Mouse (Mus musculus) cortical plate, adult 2 months (tissue): ENCODE results near the gene Tmem164. TPM values are rescaled to one million over a fixed set of nuclear protein-coding genes. Genes with fewer than 3 reads are reported as not detected.
"Not testable (repeated sequence)": the region's sequence is repeated elsewhere in the genome, so short reads cannot be mapped to it uniquely, and the experiment has no call there.

Experiments
- H3K27ac ChIP-seq: fragments of 200-500 bp; 2 replicates; pipeline ENCODE4 v1.5.1; 2012; ENCODE audit warnings: low read length, control low read depth, inconsistent platforms; ENCODE audit not compliant: insufficient read depth
- H3K4me1 ChIP-seq: fragments of 200-500 bp; 2 replicates; pipeline ENCODE4 v1.6.1; 2011; ENCODE audit warnings: low read length; ENCODE audit not compliant: control insufficient read depth, insufficient read depth
- H3K4me3 ChIP-seq: fragments of 200-500 bp; 2 replicates; pipeline ENCODE4 v1.5.1; 2011; ENCODE audit warnings: mild to moderate bottlenecking, low read length, control low read depth; ENCODE audit not compliant: insufficient read depth
- CTCF ChIP-seq: fragments of 200-500 bp; IDR thresholded peaks from 2 replicates; pipeline ENCODE4 v1.5.1; 2011; ENCODE audit warnings: mild to moderate bottlenecking, control low read depth, low read length; ENCODE audit not compliant: insufficient read depth; ENCODE audit errors: extremely low read depth
- POLR2A ChIP-seq: fragments of 200-500 bp; IDR thresholded peaks from 2 replicates; pipeline ENCODE4 v1.6.1; 2011; ENCODE audit warnings: mild to moderate bottlenecking, low read length, control low read depth; ENCODE audit not compliant: insufficient read depth; ENCODE audit errors: extremely low read depth
- polyA plus RNA-seq: library from polyadenylated mRNA; depleted of rRNA; stranded (reverse); fragments of >200 nt; gene quantifications from 2 replicates; pipeline ENCODE4 v1.2.3, GENCODE M21; 2012; rRNA removed

The Tmem164 gene
- polyA plus RNA-seq: 17.0 TPM in 2 replicates

DNA sequence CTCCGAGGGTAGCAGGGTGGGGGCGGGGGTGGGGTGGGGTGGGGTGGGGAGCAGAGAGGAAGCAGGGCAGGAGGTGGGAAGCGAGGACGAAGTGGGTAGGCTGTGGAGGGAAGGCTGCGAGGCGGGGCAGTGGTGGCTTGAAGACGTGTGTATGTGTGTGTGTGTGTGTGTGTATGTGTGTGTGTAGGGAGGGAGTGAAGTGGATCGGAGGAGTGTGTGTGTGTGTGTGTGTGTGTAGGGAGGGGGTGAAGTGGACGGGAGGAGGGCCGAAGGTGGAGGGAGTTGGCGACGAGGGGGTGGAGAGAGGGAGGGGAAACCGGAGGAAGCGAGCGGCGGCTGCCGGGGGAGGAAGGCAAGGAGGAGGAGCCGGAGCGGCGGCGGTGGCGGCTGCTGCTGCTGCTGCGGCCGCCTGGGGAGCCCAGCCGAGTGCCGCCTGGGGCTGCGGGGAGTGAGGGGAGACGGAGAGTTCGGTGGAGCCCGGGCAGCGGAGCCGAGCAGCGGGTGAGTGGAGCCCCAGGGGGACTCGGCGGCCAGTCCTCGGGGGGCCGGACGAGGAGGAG lies at the start of gene Tmem164:
Gene Tmem164 (plus strand): TSS at position 351 of the 560 bp plus-strand sequence.
- H3K4me3 ChIP-seq: peak within 1 kb of the TSS; percentile 92
- peak within 1 kb of the TSS; percentile 71 for H3K27ac ChIP-seq
- TF ChIP-seq CTCF: no peak
- no peak for TF ChIP-seq POLR2A
- H3K4me1 ChIP-seq: 0 out of 2 replicates have a peak, but pooled peaks cover 2% of the 10 kb centered on the region

- H3K4me1 ChIP-seq, H3K4me3 ChIP-seq, H3K27ac ChIP-seq: not testable (repeated sequence)
Observed at GRCm38 (mm10) chrX:142632990-142633389, 48.2 kb upstream of the Tmem164 start.

- TF ChIP-seq POLR2A (no peak), CTCF (no peak)
- Histone ChIP-seq H3K4me3 (no peak overlapping the region), H3K4me1 (no peaks in the 10 kb centered on the region)
Observed at GRCm38 (mm10) chrX:142647202-142647601, 34.0 kb upstream of the Tmem164 start.

DNA sequence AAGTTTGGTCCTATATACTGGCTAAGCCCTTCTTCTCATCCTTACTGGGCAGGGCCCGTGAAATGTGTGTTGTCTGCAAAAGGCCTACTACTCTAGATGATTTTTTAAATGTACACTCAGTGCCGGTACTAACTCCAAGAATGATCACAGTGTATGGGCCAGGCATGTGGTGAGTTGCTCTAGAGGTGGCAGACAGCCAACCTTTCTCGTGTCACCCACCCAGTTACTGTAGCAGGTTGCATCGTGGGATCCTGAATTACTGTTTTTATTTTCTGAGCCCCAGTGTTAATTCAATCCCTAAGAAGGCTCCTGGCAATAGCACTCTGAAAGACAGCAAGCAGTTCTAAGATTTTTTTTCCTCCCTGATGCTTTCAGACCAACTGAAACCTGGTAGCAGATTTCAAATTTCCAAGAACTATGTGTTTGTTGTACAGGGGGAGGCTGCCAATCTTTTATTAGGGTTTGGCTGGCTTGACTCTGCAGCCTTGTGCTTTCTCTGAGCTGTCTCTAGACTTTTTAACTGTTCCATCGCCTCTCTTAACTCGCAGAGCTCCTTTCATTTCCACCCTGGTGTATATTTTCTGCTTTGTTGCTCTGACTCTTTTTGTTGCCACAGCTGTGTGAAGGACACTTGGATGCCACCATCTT lies 31.0 kb upstream of the Tmem164 start:
- Histone ChIP-seq H3K4me3 (no peak overlapping the region), H3K4me1 (no peaks in the 10 kb centered on the region), H3K27ac (no peak overlapping the region)
- no peak for TF ChIP-seq POLR2A
- TF ChIP-seq CTCF: no peak

More at GRCm38 (mm10) chrX:142647202-142647601, 34.0 kb upstream of the Tmem164 start:
- H3K27ac ChIP-seq: no peak overlapping the region

DNA sequence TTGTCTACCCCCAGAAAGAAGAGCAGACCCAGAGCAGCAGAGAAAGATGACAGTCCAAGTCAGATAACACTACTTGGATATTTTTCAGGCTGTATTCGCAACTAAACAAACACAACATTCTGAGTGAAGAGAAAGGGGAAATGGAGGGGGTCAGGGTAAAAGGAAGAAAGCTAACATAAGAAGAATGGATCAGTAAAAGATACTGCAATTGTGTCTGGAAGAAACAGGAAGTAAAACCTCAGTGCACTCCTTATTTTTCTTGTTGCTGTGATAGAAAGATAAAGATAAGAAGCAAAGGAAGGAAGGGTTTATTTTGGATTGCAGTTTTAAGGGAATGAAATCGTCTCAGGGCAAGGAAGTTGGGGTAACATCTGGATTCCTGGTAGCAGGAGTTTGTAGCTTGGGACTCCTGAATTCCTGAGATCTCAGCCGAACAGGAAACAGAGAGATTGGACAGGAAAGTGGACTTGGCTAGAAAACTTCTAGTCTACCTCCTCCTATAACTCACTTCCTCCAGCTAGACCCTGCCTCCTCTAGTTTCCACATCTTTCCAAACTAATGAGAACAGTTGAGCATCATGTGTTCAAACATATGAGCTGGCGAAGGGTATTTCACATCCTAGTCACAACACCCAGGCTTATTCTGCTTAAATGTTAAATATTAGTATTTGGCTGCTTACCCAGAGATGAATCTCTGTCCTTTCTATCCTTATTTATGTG lies 16.3 kb upstream of the Tmem164 start:
- Histone ChIP-seq H3K4me3 (no peak overlapping the region), H3K4me1 (no peaks in the 10 kb centered on the region), H3K27ac (no peak overlapping the region)
- TF ChIP-seq CTCF (no peak), POLR2A (no peak)

- no peak for TF ChIP-seq POLR2A
- TF ChIP-seq CTCF: no peak
- Histone ChIP-seq H3K4me1 (no peaks in the 10 kb centered on the region), H3K27ac (no peak overlapping the region), H3K4me3 (no peak overlapping the region)
Observed at GRCm38 (mm10) chrX:142665423-142665805, 15.8 kb upstream of the Tmem164 start.

DNA sequence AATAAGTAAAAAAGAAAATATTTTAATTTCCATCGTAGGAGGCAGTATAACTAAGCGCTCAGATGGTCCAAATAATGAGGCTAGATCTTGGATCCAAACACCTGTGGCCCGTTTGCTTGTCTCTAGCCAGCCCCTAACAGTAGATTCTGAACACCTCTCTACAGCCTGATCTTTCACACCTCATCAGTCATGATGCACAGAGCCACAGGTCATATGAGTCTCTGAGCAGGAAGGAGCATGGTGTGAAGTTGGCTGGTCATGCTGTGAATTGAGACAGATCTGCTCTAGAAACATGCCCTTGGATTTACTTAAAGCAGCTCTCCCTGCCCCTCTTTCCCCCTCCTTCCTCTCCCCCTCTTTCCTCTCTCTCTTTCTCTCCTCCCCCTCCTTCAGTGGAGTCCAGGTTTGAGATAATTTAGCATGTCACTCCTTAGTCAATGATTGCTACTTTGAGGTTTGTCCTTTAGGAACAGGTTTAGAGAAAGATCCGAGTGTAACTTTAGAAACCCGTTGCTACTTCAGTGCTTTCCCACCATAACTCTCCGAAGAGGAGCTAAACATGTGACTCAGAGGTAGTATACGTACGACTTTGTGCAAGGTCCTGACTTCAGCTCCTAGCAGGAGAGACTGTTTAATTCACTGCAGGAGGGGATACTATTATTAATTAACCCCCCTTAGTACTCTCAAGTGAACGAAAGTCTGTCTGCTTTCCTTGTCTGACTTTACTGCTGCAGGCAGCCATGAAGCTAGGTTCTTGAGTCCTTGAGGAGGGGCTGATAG lies 11.7 kb upstream of the Tmem164 start:
- TF ChIP-seq CTCF (no peak), POLR2A (no peak)
- Histone ChIP-seq H3K4me3 (no peak overlapping the region), H3K27ac (no peak overlapping the region), H3K4me1 (no peaks in the 10 kb centered on the region)

- H3K4me1 ChIP-seq: no peaks in the 10 kb centered on the region
- no peak overlapping the region for H3K4me3 ChIP-seq
- TF ChIP-seq POLR2A: no peak
- no peak for TF ChIP-seq CTCF
- H3K27ac ChIP-seq: no peak overlapping the region
Observed at GRCm38 (mm10) chrX:142670121-142670520, 11.1 kb upstream of the Tmem164 start.

DNA sequence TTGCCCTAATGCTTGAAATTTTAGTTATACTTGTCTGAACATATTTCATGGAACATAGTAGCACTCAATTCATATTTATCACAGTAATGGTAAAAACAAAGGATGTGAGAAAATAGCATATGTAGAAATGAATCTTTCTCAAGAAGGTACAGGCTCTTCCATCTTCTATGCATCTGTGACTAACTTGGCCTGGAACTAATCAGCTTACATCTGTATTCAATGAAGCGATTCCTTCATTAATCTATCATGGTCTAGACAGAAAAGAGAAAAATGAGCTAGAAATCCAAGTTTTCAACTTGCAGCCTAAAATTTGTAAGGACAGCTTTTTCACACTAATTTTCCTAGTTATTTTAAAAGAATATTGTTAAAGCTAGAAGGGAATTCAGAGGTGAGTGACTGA lies 10.1 kb upstream of the Tmem164 start:
- H3K4me1 ChIP-seq: no peaks in the 10 kb centered on the region
- no peak overlapping the region for H3K27ac ChIP-seq
- H3K4me3 ChIP-seq: no peak overlapping the region
- no peak for TF ChIP-seq CTCF
- no peak for TF ChIP-seq POLR2A

- no peak overlapping the region for H3K4me3 ChIP-seq
- no peaks in the 10 kb centered on the region for H3K4me1 ChIP-seq
- H3K27ac ChIP-seq: no peak overlapping the region
- TF ChIP-seq CTCF (no peak), POLR2A (no peak)
Observed at GRCm38 (mm10) chrX:142672701-142673100, 8.5 kb upstream of the Tmem164 start.
